Mouse (Mus musculus) forebrain, embryonic 12.5 days (tissue): ENCODE measurements around the gene Pdhx. TPM values are rescaled to one million over a fixed set of nuclear protein-coding genes. Genes with fewer than 3 reads are reported as not detected.

ENCODE experiments used
- ATAC-seq: fragments of 200-750 bp; cut with Nextera tagmentation; 2 replicates; pipeline ENCODE4 v1.8.0; 2017; ENCODE audit warnings: moderate TSS enrichment; ENCODE audit not compliant: low FRiP score
- H3K27ac ChIP-seq: fragments of 300-500 bp; sonication (generic); 2 replicates; pipeline ENCODE4 v1.5.1; 2016; ENCODE audit warnings: mild to moderate bottlenecking
- H3K27me3 ChIP-seq: fragments of 300-500 bp; sonication (generic); 2 replicates; pipeline ENCODE4 v1.6.1; 2016; ENCODE audit warnings: mild to moderate bottlenecking
- H3K36me3 ChIP-seq: fragments of 300-500 bp; sonication (generic); replicated peaks from 2 replicates; pipeline ENCODE4 v1.6.1; 2016; ENCODE audit warnings: mild to moderate bottlenecking
- H3K4me1 ChIP-seq: fragments of 300-500 bp; sonication (generic); 2 replicates; pipeline ENCODE4 v1.6.1; 2016
- H3K4me2 ChIP-seq: fragments of 300-500 bp; sonication (generic); 2 replicates; pipeline ENCODE4 v1.6.1; 2016; ENCODE audit warnings: mild to moderate bottlenecking, moderate library complexity
- H3K4me3 ChIP-seq: fragments of 300-500 bp; sonication (generic); replicated peaks from 2 replicates; pipeline ENCODE4 v1.5.1; 2016; ENCODE audit warnings: mild to moderate bottlenecking
- H3K9ac ChIP-seq: fragments of 300-500 bp; sonication (generic); 2 replicates; pipeline ENCODE4 v1.6.1; 2016; ENCODE audit warnings: mild to moderate bottlenecking
- H3K9me3 ChIP-seq: fragments of 300-500 bp; sonication (generic); 2 replicates; pipeline ENCODE4 v1.6.1; 2016
- WGBS: fragments of 180-500 bp; shearing (Covaris S2); methylation state at CpG from one replicate; pipeline ENCODE4 v1.1.7; 2016; 5-methylcytosine and 5-hydroxymethylcytosine counted together
- polyA plus RNA-seq: library from polyadenylated mRNA; unstranded; fragments of >200 nt; fragmentation: Nextera tagmentation; extraction: Ambion mirVana; gene quantifications from 2 replicates; pipeline ENCODE4 v1.2.1, GENCODE M21; 2016

The Pdhx gene
- polyA plus RNA-seq, 1 experiment from 2014 or later = 47.8 TPM

DNA sequence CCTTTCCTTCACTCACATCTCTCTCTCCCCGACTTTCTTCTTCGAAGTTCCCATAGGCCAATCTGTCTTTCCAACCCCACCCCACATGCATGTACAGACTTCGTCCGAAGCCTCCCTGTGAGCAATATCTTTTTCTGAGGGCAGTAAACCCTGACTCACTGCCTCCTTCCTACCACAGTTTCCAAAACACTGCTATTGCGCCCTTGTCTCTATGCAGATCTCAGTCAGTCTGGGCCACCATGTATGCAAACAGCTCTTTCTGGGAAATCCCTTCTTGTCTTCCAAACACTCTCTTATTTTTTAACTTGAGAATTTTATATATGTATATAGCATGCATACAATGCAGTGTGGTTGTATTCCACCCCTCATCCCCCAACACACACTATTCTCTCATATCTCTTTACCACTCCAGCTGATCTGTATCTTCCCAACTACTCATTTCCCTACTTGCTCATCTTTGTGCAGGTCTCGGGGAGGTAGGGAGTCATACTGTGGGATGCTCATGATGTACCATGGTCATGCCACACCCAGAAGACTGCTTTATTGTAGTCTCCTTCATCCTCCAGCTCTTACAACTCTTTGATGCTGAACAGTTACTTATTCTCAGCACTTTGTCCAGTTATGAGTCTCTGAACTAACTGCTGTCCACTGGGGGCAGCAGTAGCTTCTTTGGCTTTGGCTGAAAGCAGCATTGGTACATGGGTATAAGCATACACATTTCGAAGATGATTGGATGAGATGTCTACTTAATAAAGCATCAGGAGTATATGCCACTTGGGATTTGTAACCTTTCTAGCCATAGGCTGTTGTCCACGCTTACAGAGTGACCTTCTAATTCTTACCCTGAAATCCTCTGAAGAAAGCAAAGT lies 91.6 kb downstream of the Pdhx start:
- H3K4me3 ChIP-seq = no peak overlapping the region
- no peaks in the 10 kb centered on the region for H3K36me3 ChIP-seq
- 94% methylated on average over 8 of the region's 8 CpGs for WGBS
- no peak overlapping the region for H3K4me2 ChIP-seq
- H3K27me3 ChIP-seq = no peaks in the 10 kb centered on the region
- no peaks in the 10 kb centered on the region for H3K9me3 ChIP-seq
- no peak overlapping the region for H3K9ac ChIP-seq
- H3K27ac ChIP-seq = no peak overlapping the region
- ATAC-seq = no peak
- no peaks in the 10 kb centered on the region for H3K4me1 ChIP-seq

GRCm38 (mm10) chr2:102980870-102981269 lies 92.4 kb downstream of the Pdhx start:
- no peaks in the 10 kb centered on the region for H3K27me3 ChIP-seq
- WGBS = 74% methylated on average over 2 of the region's 2 CpGs
- H3K9me3 ChIP-seq = no peaks in the 10 kb centered on the region
- ATAC-seq = no peak
- no peaks in the 10 kb centered on the region for H3K36me3 ChIP-seq
- no peak overlapping the region for H3K9ac ChIP-seq
- no peak overlapping the region for H3K4me2 ChIP-seq
- no peak overlapping the region for H3K4me3 ChIP-seq
- no peak overlapping the region for H3K27ac ChIP-seq
- H3K4me1 ChIP-seq = no peaks in the 10 kb centered on the region

GRCm38 (mm10) chr2:102979519-102979918 lies 93.8 kb downstream of the Pdhx start:
- ATAC-seq = no peak
- no peak overlapping the region for H3K4me3 ChIP-seq
- no peak overlapping the region for H3K9ac ChIP-seq
- no peak overlapping the region for H3K27ac ChIP-seq
- no peaks in the 10 kb centered on the region for H3K36me3 ChIP-seq
- H3K4me2 ChIP-seq = no peak overlapping the region
- H3K4me1 ChIP-seq = no peaks in the 10 kb centered on the region
- WGBS = 94% methylated on average over 2 of the region's 2 CpGs
- H3K27me3 ChIP-seq = no peaks in the 10 kb centered on the region
- H3K9me3 ChIP-seq = no peaks in the 10 kb centered on the region

DNA sequence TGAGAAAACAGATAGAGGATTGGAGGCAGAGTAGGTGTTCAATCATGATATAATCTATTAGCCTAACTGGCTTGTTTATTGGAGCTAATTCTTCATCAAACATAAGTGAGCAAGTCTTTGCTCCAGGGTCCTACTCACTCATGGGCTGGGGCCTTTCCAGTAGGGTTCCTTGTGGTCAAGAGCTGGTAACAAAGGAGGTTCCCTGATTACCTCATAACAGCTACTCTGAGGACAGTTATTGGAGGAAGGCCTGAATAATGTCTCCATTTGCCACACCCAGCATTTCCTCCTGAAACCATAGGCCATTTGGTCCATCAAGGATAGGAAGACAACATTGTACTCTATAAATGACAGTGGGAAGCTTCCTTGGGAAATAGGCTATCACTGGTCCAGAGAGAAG lies 94.2 kb downstream of the Pdhx start:
- Histone ChIP-seq H3K9ac (no peak overlapping the region), H3K4me1 (no peaks in the 10 kb centered on the region), H3K4me3 (no peak overlapping the region), H3K36me3 (no peaks in the 10 kb centered on the region), H3K27me3 (no peaks in the 10 kb centered on the region), H3K9me3 (no peaks in the 10 kb centered on the region), H3K4me2 (no peak overlapping the region), H3K27ac (no peak overlapping the region)
- ATAC-seq = no peak

- Histone ChIP-seq H3K4me2 (no peak overlapping the region), H3K4me3 (no peak overlapping the region), H3K27ac (no peak overlapping the region), H3K27me3 (no peaks in the 10 kb centered on the region), H3K9ac (no peak overlapping the region), H3K4me1 (no peaks in the 10 kb centered on the region), H3K9me3 (no peaks in the 10 kb centered on the region), H3K36me3 (no peaks in the 10 kb centered on the region)
- 91% methylated on average over 5 of the region's 5 CpGs for WGBS
- ATAC-seq = no peak
Observed at GRCm38 (mm10) chr2:102975358-102975945, 97.9 kb downstream of the Pdhx start.

GRCm38 (mm10) chr2:102973115-102973514 lies 100.2 kb downstream of the Pdhx start:
- Histone ChIP-seq H3K36me3 (no peaks in the 10 kb centered on the region), H3K4me1 (no peaks in the 10 kb centered on the region), H3K9me3 (no peaks in the 10 kb centered on the region), H3K9ac (no peak overlapping the region), H3K4me2 (no peak overlapping the region), H3K27ac (no peak overlapping the region), H3K27me3 (no peaks in the 10 kb centered on the region), H3K4me3 (no peak overlapping the region)
- no peak for ATAC-seq
- WGBS = 84% methylated on average over 3 of the region's 3 CpGs

GRCm38 (mm10) chr2:102972575-102972974 lies 100.7 kb downstream of the Pdhx start:
- Histone ChIP-seq H3K4me3 (no peak overlapping the region), H3K27ac (no peak overlapping the region), H3K9ac (no peak overlapping the region), H3K4me1 (no peaks in the 10 kb centered on the region), H3K27me3 (no peaks in the 10 kb centered on the region), H3K4me2 (no peak overlapping the region), H3K9me3 (no peaks in the 10 kb centered on the region), H3K36me3 (no peaks in the 10 kb centered on the region)
- WGBS = 57% methylated on average over 5 of the region's 5 CpGs
- ATAC-seq = no peak

GRCm38 (mm10) chr2:102971951-102972350 lies 101.4 kb downstream of the Pdhx start:
- Histone ChIP-seq H3K27me3 (no peaks in the 10 kb centered on the region), H3K9ac (no peak overlapping the region), H3K27ac (no peak overlapping the region), H3K4me1 (no peaks in the 10 kb centered on the region), H3K9me3 (no peaks in the 10 kb centered on the region), H3K4me3 (no peak overlapping the region), H3K36me3 (no peaks in the 10 kb centered on the region), H3K4me2 (no peak overlapping the region)
- ATAC-seq = no peak

Other genes starting within 250 kb of the Pdhx start
- gene Cd44, start 171.8 kb downstream of the Pdhx start, polyA plus RNA-seq = 1.9 and 2.3 TPM in 2 replicates
- 43.0 and 48.7 TPM in 2 replicates for gene Apip, start 162 bp upstream of the Pdhx start, polyA plus RNA-seq
- gene Ehf, start 229.8 kb upstream of the Pdhx start, polyA plus RNA-seq = 0.22 and 0.73 TPM in 2 replicates